Mouse (Mus musculus) cerebellum, adult 2 months (tissue): ENCODE measurements at regions not wholly inside any gene's neighbourhood (a gene's known extent, or its start where the extent isn't known, plus 50 kb on each side); places are given as distances from the start of the nearest gene placed in this dataset.

Experiments
- CTCF ChIP-seq: fragments of 200-500 bp; IDR thresholded peaks from 2 replicates; pipeline ENCODE4 v1.5.1; 2011; ENCODE audit warnings: low read depth, mild to moderate bottlenecking, control low read depth, low read length, moderate library complexity, borderline replicate concordance; ENCODE audit not compliant: insufficient read depth
- POLR2A ChIP-seq: fragments of 200-500 bp; IDR thresholded peaks from 2 replicates; pipeline ENCODE4 v1.6.1; 2011; ENCODE audit warnings: low read length, control low read depth, borderline replicate concordance; ENCODE audit not compliant: insufficient read depth

- no peak for TF ChIP-seq CTCF
- no peak for TF ChIP-seq POLR2A
Measured at GRCm38 (mm10) chr1:128762076-128762475, 170.0 kb upstream of the Cxcr4 start.
